Mouse (Mus musculus): ENCODE results near the gene Trp53.
"Not testable (repeated sequence)": the region's sequence is repeated elsewhere in the genome, so short reads cannot be mapped to it uniquely, and the experiment has no call there.

The Trp53 gene

DNA sequence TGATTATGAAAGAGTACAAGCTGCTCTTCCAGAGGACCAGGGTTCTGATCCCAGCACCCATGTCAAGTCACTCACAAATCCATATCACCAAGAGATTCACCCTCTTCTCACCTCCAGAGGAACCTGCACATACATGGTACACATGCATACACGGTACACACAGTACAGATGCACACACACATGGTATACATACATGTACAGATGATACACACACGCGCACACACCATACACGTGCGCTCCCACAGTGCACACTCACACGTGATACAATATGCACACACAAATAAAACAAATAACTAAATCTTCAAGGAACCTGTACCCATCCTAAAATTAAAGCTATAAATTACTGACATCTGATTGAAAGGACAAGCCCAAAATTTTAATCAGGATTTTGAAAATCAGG lies 14.7 kb downstream of the Trp53 start:
- DNase-seq (ENCODE audit: low spot score) = no peak

DNA sequence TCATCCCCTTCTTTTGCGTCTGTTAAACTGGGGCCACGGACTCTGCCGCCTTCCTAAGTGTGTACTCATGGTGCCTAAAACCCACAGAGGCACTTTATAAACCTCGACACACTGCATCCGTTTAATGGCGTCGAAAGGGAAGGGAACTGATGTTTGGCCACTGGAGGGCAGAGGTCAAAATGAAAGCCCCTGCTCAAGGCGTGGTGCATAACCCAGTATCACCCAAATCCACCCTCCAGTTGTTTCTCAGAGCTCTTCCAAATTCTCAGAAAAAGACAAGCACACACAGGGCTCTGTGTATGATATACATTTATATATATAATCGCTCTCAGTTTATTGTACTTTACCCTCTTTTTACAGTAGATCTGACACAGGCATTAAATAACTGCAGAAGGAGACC lies 19.3 kb downstream of the Trp53 start:
- no peak for DNase-seq (ENCODE audit: low spot score)

DNA sequence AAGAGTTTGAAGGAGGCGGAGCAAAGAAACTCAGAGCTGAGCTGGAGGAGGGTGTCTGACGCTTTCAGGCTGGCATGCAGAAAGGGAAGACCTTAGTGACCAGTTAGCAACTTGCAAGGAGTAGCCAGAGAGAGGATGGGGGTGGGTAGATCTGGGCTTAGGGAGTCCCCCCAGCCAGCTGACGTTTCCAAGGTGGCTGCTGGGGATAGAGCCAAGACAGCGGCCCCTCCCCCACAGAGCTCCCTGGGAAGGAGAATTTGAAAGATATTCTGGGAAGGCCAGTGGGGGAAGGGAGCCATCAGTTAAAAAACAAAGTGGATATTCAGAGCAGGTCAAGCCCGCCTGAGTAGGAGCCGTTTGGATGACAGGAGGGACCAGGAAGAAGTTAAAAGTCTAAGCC lies 19.9 kb downstream of the Trp53 start:
- DNase-seq (ENCODE audit: low spot score) = peak; percentile 21

DNA sequence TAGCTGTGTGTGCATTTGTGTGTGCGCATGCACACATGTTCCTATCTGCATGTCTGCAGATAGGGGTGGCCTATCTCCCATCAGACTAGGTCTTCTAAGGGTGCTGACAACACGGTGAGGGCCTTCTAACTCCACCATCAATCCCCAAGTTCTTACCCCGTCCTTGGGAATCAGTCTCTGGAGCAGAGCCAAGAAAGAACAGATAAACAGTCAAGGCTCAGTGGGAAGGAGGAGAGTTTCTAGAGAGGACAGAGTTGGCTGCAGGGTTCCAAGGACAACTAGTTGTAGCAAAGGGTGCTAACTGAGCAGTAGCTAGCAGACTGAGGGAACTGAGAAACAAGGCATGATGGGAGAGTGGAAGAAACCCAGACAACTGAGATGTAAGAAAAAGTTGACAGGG lies 21.6 kb downstream of the Trp53 start:
- DNase-seq (ENCODE audit: low spot score) = no peak

DNA sequence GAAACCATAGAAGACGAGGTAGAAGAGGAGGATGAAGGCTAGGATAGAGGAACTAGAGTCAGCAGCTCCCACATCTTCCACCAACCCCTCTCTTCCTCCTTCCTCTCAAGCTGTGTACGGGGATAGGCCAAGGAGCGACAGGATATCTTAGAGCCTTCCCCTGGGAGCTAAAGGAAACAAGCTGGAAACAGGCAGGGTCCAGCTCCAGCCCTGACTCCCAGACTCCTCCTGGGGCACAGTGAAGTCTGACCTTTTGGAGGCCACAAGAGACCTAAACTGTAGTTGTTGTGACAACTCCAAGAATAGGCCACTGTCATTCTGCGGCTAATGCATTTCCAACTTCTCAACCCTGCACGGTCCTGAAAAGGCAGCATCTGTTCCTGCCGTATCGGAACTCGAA lies 23.4 kb downstream of the Trp53 start:
- DNase-seq (ENCODE audit: low spot score) = no peak

DNA sequence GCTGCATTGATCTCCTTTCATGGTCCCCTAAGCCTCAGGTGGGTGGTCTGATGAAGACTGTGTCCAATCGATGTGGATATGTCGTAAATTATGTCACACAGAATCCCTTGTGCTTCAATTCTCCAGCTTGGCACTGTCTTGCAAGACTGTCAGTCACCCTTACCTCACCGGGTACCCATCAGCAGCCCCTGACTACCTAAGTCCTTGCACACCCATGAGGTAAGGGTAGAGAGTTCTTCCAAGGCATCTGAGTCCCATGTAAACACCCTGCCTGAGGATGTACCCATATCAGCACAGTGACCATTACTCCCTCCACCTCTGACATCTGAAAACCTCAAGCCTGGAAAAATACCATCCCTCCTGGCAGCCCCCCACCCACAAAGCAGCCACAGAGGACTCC lies 24.2 kb downstream of the Trp53 start:
- no peak for DNase-seq (ENCODE audit: low spot score)

- DNase-seq (ENCODE audit: low spot score) = peak; percentile 19
These were observed 24.9 kb downstream of the Trp53 start for GRCm38 (mm10) chr11:69604795-69605664.

GRCm38 (mm10) chr11:69605726-69606490 lies 25.7 kb downstream of the Trp53 start, which contains the start of gene Atp1b2:
TSS of gene Atp1b2 (minus strand) at chr11:69605942.
- peak; percentile 68 for DNase-seq (ENCODE audit: low spot score)

GRCm38 (mm10) chr11:69606491-69606795 lies 26.3 kb downstream of the Trp53 start:
- no peak for DNase-seq (ENCODE audit: low spot score)

GRCm38 (mm10) chr11:69606832-69607231 lies 26.7 kb downstream of the Trp53 start:
- DNase-seq (ENCODE audit: low spot score) = no peak

GRCm38 (mm10) chr11:69608525-69608924 lies 28.4 kb downstream of the Trp53 start:
- no peak for DNase-seq (ENCODE audit: low spot score)

GRCm38 (mm10) chr11:69609416-69609815 lies 29.3 kb downstream of the Trp53 start:
- no peak for DNase-seq (ENCODE audit: low spot score)

DNA sequence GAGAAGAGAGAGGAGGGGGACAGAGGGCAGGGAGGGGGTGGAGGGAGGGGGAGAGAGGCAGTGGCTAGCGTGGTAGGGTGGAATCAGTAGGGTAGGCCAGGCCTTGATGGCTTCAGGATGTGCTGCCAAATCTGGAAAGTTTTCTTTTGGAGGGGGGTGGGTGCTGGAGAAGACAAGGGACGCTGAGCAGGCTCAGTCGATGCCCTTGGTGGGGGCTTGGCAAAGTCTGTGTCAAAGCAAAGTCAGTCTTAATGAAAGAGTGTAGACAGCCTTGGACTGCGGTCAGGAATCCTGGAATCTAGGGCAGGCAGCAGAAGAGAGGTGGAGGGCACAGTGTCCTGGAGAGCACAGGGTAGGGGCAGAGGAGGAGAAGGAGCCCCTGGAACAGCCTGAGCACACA lies 30.7 kb downstream of the Trp53 start:
- DNase-seq (ENCODE audit: low spot score) = no peak

DNA sequence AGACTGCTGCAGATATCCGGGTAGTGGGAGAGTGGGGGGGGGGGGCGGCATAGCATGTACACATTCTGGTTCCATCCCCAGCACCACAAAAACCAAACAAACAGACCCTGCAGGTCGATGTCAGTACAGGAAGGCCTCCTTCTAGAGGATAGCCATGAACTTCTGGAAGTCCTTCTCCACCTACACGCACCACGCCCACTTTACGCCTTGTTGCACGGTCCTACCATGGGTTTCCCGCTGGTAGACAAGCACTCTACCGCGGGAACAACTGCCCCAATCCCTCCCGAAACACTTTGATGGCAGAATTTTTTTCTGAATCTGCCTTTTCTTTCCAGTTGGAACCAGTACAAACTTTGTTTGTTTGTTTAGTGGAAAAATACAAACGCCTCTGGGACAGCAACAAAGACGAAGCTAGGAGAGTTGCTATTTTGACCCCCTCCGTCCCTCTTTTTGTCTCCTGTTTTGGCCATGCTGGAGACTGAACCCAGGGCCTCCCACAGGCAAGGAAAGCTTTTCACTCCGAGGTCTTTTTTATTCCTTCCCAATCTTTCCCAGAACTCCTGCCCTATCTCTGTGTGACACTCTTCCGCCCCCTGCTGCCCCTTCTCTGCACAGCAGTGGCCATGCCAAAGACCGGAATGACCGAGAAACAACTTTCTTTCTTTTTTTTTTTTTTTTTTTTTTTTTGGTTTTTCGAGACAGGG lies 33.5 kb downstream of the Trp53 start:
- peak; percentile 83 for DNase-seq (ENCODE audit: low spot score)

- DNase-seq (ENCODE audit: low spot score) = not testable (repeated sequence)
These were observed 34.1 kb downstream of the Trp53 start for GRCm38 (mm10) chr11:69614257-69614588.

- no peak for DNase-seq (ENCODE audit: low spot score)
These were observed 36.6 kb downstream of the Trp53 start for GRCm38 (mm10) chr11:69616781-69617180.

- no peak for DNase-seq (ENCODE audit: low spot score)
These were observed 37.6 kb downstream of the Trp53 start, which contains the start of gene Shbg for GRCm38 (mm10) chr11:69617805-69618204. TSS of gene Shbg (minus strand) at chr11:69617905.

DNA sequence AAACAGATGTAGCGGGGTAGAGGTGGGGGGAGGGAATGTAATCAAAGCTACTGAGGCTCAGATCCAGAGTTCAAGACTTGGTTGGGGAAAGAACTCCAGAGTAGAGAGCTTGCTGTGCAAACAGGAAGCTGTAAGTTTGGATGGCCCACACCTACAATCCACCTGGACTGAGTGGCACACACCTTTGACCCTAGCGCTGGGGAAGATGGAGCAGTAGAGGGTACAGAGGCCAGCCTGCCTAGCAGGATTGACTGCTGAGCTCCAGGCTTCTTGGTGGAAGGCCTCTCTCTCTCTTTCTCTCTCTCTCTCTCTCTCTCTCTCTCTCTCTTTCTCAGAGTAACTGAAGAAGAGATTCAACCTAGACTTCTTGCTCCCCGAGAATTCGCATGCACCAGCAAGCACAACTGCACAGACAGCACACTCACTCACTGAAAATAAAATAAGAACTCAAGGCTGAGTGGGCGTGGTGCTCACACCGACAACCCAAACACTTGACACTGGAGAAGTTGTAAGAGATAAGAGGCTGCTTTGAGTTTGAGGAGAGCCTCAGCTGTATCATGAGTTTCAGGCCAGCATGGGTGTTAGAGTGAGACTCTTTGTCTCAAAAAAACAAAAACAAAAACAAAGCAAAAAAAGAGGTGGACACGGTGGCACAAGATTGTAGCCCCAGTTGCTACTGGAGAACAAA lies 40.4 kb downstream of the Trp53 start:
- DNase-seq (ENCODE audit: low spot score) = no peak

DNA sequence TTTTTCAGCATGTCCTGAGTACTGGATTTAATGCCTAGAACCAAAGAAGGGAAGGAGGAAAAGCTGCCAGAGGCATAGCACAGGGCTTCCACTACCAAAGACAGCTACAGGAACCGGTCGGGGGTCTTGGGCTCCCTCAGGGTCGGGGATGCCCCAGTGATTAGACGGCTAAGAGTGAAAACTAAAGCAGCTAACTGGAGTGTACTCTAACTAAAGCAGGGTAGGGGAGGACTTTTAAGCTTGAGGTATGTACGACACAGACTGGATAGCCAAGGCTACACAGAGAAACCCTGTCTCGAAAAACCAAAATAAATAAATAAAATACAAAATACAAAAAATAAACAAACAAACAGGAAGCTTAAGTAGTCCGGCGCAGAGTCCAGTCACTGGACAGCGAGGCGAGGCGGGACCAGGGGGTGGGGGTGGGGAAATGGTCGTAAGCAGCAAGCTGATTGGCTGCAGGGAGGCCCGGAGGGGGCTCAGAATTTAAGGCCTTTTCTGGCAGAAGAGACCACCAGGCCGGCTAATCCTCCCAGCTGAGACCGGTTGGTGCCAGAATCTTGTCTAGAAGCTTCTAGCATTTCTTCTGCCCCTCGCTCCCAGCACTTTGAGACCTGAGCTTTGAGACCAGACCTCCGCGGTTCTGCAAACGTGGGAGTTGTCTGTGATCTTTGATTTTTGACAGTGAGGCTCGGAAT lies 41.6 kb downstream of the Trp53 start, which contains the start of gene Sat2:
Sat2 (plus strand) TSS at position 454 of the 698 bp plus-strand sequence.
- DNase-seq (ENCODE audit: low spot score) = peak; percentile 58

DNA sequence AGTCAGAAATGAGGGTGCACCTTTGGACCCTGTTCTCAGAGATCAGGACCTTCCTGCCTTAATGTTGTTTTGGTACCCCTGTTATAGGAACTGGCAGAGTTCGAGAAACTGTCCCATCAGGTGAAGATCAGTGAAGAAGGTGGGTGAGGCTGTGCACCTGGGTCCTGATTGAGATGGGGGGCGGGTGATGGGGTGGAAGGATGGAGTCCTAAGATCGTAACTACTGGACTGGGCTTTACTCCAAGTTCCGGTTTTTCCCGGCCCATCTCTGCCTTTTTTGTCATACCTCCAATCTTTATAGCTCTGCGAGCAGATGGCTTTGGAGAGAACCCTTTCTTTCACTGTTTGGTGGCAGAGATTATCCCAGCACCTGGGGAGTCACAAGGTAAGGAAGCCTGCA lies 42.2 kb downstream of the Trp53 start:
- no peak for DNase-seq (ENCODE audit: low spot score)

GRCm38 (mm10) chr11:69623006-69623405 lies 42.8 kb downstream of the Trp53 start:
- no peak for DNase-seq (ENCODE audit: low spot score)

All from MN1 (cell line).